Mouse (Mus musculus): ENCODE data around the gene Sumf2.
"Not testable (repeated sequence)": the region's sequence is repeated elsewhere in the genome, so short reads cannot be mapped to it uniquely, and the experiment has no call there.

Sumf2 gene

GRCm38 (mm10) chr5:129846752-129847557 lies at the start of gene Sumf2:
Gene Sumf2, plus strand, starts transcription at chr5:129846986.
- DNase-seq (ENCODE audit: low read depth, low spot score), result peak; percentile 97

GRCm38 (mm10) chr5:129844848-129845247 lies 1.9 kb upstream of the Sumf2 start:
- no peak for DNase-seq (ENCODE audit: low read depth, low spot score)

DNA sequence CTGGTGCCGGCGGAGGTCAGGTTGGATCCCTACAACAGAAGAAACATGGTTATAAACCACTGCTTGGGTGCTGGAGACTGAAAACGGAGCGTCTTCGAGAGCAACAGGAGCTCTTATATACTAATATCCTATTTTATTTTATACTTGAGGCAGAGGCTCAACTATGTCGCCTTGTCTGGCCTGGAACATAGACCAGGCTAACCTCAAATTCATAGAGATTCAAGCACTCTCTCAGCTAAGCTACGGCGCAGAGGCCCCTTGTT lies 703 bp downstream of the Sumf2 start:
- no peak for DNase-seq (ENCODE audit: low read depth, low spot score)

DNA sequence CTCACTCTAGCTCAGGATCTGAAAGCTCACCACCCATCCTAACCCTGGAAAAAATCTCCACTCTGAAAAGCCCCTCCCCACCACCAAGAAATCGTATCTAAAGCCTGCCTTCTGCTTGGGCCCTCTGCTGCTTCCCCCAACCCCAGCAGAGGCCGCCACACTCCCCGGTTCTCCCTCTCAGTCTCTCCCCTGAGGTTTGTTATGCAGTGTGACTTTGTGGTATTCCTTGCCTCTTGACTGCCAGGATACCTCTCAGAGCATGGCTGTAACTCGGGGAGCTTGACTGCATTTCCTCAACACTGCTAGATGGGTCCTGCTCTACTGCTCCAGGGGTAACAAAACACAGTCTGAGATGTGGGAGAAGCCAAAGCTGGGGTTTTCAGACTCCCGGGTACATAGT lies 8.4 kb downstream of the Sumf2 start:
- no peak for DNase-seq (ENCODE audit: low read depth, low spot score)

DNA sequence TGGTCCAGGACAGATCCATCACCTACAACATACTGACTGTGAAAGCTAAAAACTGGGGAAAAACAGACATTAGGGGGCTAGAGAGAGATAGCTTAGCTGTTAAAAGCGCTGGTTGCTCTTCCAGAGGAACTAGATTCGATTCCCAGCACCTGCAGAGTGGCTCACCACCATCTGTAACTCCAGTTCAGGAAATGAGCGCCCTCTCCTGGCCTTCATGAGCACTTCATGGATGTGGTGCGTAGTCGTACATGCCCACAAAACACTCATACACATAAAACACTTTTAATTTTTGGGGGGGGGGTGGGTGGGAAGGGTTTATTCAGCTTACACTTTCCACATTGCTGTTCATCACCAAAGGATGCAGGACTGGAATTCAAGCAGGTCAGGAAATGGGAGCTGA lies 9.6 kb downstream of the Sumf2 start:
- DNase-seq (ENCODE audit: low read depth, low spot score), result no peak

- no peak for DNase-seq (ENCODE audit: low read depth, low spot score)
Observed at GRCm38 (mm10) chr5:129862325-129862724, 15.5 kb downstream of the Sumf2 start.

GRCm38 (mm10) chr5:129864467-129864866 lies 17.7 kb downstream of the Sumf2 start:
- peak; percentile 52 for DNase-seq (ENCODE audit: low read depth, low spot score)

DNA sequence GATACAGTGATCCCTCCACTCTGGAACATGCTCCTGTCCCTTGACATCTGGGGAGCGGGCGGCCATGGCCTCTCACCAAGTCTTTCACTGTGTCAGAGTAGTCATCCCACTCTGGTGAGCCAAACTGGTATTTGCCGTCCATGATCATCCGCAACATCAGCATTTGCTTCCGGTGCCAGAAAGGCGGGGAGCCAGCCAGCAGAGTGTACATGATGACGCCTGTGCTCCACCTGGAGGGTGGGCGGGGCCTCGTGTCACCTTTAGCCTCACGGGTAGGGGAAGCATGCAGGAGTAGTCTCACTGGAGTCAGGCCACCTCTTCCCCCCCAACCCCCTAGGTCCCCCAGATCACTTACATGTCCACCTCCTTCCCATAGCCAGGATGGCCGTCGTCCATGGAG lies 19.1 kb downstream of the Sumf2 start:
- no peak for DNase-seq (ENCODE audit: low read depth, low spot score)

DNA sequence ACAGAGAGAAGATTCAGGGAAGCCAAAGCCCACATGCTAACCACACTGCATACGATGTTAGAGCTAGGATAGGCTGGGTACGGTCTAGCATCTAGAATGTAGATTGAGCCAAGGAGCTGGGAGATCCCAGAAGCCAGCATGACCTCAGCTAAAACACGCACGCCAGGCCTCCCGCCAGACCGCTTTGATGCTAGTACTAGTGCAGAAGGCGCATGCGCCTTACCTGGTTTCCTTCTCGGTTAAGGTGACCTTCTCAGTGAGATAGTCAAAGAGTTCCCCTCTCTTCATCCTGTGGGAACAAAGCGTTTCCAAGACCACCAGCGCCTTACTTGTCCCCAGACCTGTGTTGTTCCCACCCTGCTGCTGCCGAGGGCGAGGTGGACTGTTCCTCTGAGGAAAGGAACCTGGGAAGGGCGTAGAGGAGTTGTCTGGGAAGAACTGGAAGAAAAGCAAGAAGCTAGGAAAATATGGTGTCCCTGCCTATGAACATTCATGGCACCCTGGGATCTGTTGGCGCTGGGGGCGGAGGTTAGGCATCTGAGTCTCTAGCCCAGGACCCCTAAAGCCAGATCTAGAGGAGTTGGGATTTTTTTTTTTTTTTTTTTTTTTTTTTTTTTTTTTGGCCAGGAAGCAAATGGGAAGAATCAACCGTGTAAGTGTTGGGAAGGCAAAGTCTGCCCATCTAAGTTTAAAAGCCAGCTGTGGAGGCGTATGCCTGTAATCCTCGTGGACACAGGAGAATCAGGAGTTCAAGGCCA lies 22.6 kb downstream of the Sumf2 start:
- no peak for DNase-seq (ENCODE audit: low read depth, low spot score)

DNA sequence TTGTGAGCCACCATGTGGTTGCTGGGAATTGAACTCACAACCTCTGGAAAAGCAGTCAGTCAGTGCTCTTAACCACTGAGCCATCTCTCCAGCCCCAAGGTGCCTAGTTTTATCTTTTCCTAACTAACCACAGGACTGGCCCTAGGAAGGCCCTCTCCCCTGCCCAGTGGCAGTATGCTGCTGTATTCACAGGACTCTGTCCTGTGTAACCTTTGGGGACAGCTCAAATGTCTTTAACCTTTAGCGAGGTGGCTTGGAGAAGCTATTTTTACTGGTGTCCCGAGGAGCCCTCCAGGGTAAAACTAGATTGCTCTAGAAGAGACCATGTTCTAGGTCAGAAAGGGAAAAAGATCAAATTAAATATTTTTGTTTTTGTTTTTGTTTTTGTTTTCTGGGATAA lies 24.5 kb downstream of the Sumf2 start:
- no peak for DNase-seq (ENCODE audit: low read depth, low spot score)

GRCm38 (mm10) chr5:129873942-129874341 lies 27.2 kb downstream of the Sumf2 start:
- DNase-seq (ENCODE audit: low read depth, low spot score), result no peak

- no peak for DNase-seq (ENCODE audit: low read depth, low spot score)
Observed at GRCm38 (mm10) chr5:129875098-129875497, 28.3 kb downstream of the Sumf2 start.

DNA sequence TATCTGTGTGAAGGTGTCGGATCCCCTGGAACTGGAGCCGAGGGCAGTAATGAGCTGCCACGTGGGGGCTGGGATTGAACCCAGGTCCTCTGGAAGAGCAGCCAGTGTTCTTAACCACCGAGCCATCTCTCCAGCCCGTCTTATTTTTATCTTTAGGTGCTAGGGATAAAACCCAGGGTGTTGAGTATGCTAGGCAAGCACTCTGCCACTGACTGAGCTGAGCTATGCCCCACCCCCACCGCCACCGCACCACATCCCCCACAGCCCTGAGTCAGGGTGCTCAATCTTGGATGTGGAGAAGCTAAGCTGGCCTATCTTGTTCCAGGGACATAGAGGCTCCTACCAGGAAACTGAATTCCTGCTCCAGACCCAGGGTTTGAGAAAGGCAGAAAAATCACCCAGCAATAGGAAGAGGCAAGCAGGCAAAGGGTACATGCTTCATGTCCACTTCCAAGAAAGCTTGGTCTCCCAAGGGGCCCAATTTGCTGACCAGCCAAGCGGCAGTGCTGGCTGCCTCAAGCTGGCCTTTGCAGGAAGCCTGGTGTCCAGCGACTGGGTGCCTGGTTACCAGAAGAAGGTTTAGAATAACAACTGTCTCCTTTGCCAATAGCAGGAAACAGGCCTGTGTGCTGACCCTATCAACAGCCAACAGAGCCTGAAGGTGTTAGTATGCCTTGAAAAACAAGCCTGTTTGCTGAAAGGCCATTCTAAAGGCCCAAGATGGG lies 31.1 kb downstream of the Sumf2 start:
- DNase-seq (ENCODE audit: low read depth, low spot score), result peak; percentile 59

DNA sequence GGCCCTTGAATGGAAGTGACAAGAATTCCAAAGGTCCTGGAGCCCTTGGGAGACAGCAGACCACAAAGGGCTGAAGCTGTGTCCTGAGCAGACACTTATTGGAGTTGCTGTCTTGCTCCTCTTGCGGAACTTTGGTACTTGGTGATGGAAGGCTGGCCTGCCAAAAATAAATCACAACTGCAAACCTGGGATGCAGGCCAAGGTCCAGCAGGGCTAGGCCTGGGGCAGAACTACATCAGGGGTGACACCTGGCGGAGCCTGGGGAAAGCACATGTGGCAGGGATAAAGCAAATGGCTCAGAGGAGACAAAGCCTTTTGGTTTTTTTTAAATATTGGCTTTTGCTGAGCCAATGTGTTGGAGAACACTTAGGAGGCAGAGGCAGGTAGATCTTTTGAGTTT lies 32.2 kb downstream of the Sumf2 start:
- DNase-seq (ENCODE audit: low read depth, low spot score), result peak; percentile 52

DNA sequence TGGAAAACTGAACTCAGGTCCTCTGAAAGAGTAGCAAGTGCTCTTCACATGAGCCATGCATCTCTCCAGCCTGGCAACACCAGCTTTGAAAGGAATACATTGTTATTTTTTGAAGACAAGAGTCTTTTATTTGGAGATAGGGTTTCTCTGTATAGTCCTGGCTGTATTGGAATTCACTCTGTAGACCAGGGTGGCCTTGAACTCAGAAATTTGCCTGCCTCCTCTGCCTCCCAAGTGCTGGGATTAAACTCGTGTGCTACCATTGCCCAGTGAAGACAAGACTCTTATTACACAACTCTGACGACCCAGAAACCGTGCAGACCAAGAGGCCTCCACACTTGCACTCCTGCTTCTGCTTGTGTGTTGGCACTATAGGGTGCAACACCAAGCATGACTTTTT lies 33.1 kb downstream of the Sumf2 start:
- DNase-seq (ENCODE audit: low read depth, low spot score), result no peak

GRCm38 (mm10) chr5:129886271-129886670 lies 39.5 kb downstream of the Sumf2 start:
- peak; percentile 32 for DNase-seq (ENCODE audit: low read depth, low spot score)

GRCm38 (mm10) chr5:129886911-129887636 lies 40.3 kb downstream of the Sumf2 start, which contains the start of gene Chchd2:
Gene Chchd2, minus strand, starts transcription at chr5:129887470.
- peak; percentile 100 for DNase-seq (ENCODE audit: low read depth, low spot score)

DNA sequence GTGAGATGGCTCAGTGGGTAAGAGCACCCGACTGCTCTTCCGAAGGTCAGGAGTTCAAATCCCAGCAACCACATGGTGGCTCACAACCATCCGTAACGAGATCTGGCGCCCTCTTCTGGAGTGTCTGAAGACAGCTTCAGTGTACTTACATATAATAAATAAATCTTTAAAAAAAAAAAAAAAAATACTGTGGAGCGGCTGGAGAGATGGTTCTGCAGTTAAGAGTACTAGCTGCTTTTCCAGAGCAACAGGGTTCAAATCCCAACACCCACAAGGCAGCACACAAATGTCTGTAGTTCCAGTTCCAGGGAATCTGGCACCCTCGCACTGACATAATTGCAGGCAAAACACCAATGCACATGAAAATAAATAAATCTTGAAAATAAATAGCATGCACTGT lies 43.6 kb downstream of the Sumf2 start:
- DNase-seq (ENCODE audit: low read depth, low spot score), result not testable (repeated sequence)

DNA sequence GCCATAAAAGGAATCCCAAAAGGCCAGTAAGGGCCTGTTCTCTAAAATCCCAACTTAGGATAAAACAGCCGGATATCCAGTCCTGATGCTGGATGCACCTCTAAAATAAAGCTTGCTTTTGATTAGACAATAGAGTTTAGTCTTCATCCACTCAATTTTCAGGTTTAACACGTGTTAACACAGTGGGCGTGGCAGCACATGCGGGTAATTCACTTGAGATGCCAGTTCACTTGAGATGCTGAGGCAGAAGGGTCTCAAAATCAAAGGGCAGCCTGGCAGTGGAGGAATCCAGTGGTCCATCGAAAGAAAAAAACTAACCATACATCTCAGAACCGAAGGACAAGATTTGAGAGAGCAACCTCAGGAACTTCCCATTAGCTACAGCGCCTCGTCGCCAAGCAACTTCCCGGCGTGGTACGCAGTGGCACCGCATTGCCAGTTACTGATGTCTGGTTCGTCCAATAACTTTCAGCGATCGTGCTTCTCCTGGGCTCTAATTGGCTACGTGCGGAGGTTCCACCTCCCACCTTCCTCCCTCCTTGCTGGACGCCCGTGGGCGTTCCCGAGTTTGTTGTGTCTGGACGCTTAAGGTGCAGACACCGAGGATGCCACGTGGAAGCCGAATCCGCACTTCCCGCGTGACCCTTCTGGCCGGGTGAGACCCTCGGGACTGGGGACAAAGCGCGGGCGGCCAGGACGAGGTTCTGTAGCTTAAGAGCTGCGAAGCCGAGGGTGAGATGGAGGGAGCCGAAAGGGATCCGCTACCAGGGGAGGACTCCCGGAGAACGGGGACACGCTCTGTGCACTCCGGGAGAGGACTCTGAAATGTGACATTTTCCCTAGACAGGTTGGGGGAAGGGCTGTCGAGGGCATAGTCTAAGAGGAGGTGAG lies 48.7 kb downstream of the Sumf2 start, which contains the start of gene Zbed5:
Zbed5 (plus strand) TSS at position 526 of the 891 bp plus-strand sequence.
- DNase-seq (ENCODE audit: low read depth, low spot score), result peak; percentile 98

GRCm38 (mm10) chr5:129898449-129898848 lies 51.7 kb downstream of the Sumf2 start, which contains the start of gene Phkg1:
Gene Phkg1, minus strand, starts transcription at chr5:129898549.
- DNase-seq (ENCODE audit: low read depth, low spot score), result no peak

- no peak for DNase-seq (ENCODE audit: low read depth, low spot score)
Observed at GRCm38 (mm10) chr5:129907775-129908174, 61.0 kb downstream of the Sumf2 start.

Measured in brain, adult 2 months (tissue).